Mouse (Mus musculus) heart, embryonic 15.5 days (tissue): ENCODE data around the gene Ube2v1. TPM values are rescaled to one million over a fixed set of nuclear protein-coding genes. Genes with fewer than 3 reads are reported as not detected.

Experiments
- ATAC-seq: fragments of 200-750 bp; cut with Nextera tagmentation; replicated peaks from 2 replicates; pipeline ENCODE4 v1.8.0; 2017; ENCODE audit warnings: low read depth, moderate TSS enrichment; ENCODE audit not compliant: insufficient number of reproducible peaks, insufficient read depth, low FRiP score
- H3K27ac ChIP-seq: fragments of 300-500 bp; sonication (generic); 2 replicates; pipeline ENCODE4 v1.5.1; 2015; ENCODE audit warnings: mild to moderate bottlenecking, inconsistent platforms
- H3K27me3 ChIP-seq: fragments of 300-500 bp; sonication (generic); 2 replicates; pipeline ENCODE4 v1.6.1; 2015; ENCODE audit warnings: inconsistent platforms
- H3K36me3 ChIP-seq: fragments of 300-500 bp; sonication (generic); 2 replicates; pipeline ENCODE4 v1.6.1; 2015; ENCODE audit warnings: mild to moderate bottlenecking, inconsistent platforms
- H3K4me1 ChIP-seq: fragments of 300-500 bp; sonication (generic); replicated peaks from 2 replicates; pipeline ENCODE4 v1.6.1; 2015; ENCODE audit warnings: inconsistent platforms
- H3K4me2 ChIP-seq: fragments of 300-500 bp; sonication (generic); 2 replicates; pipeline ENCODE4 v1.6.1; 2015; ENCODE audit warnings: inconsistent platforms, mild to moderate bottlenecking, moderate library complexity
- H3K4me3 ChIP-seq: fragments of 300-500 bp; sonication (generic); 2 replicates; pipeline ENCODE4 v1.5.1; 2015; ENCODE audit warnings: mild to moderate bottlenecking, inconsistent platforms
- H3K9ac ChIP-seq: fragments of 300-500 bp; sonication (generic); 2 replicates; pipeline ENCODE4 v1.6.1; 2015; ENCODE audit warnings: mild to moderate bottlenecking, inconsistent platforms
- H3K9me3 ChIP-seq: fragments of 300-500 bp; sonication (generic); replicated peaks from 2 replicates; pipeline ENCODE4 v1.6.1; 2016; ENCODE audit warnings: inconsistent platforms
- WGBS: fragments of 180-500 bp; shearing (Covaris S2); methylation state at CpG from one replicate; pipeline ENCODE4 v1.1.7; 2015; ENCODE audit warnings: mixed read lengths; 5-methylcytosine and 5-hydroxymethylcytosine counted together
- polyA plus RNA-seq: library from polyadenylated mRNA; unstranded; fragments of >200 nt; fragmentation: Nextera tagmentation; extraction: Ambion mirVana; gene quantifications from 2 replicates; pipeline ENCODE4 v1.2.1, GENCODE M21; 2015

Gene Ube2v1
- polyA plus RNA-seq, 1 experiment from 2014 or later: 179 TPM

- 56% methylated on average over 6 of the region's 6 CpGs for WGBS
- no peaks in the 10 kb centered on the region for H3K9me3 ChIP-seq
- no peak for ATAC-seq
- H3K4me3 ChIP-seq: no peak overlapping the region
- no peaks in the 10 kb centered on the region for H3K36me3 ChIP-seq
- 0 out of 2 replicates have a peak, but pooled peaks cover 4% of the 10 kb centered on the region for H3K27me3 ChIP-seq
- H3K4me1 ChIP-seq: peaks cover 36% of the 10 kb centered on the region
- H3K27ac ChIP-seq: no peak overlapping the region
- peak overlapping the region; percentile 92 for H3K4me2 ChIP-seq
- H3K9ac ChIP-seq: 0 out of 2 replicates have a peak overlapping the region, but pooled peaks have one; percentile 56
Measured at GRCm38 (mm10) chr2:167662713-167663112, 30.8 kb upstream of the Ube2v1 start.

- Histone ChIP-seq H3K4me1 (peaks cover 42% of the 10 kb centered on the region), H3K9ac (peak within 1 kb of the TSS; percentile 83), H3K4me2 (peak within 1 kb of the TSS; percentile 92), H3K27me3 (0 out of 2 replicates have a peak, but pooled peaks cover 4% of the 10 kb centered on the region), H3K36me3 (no peaks in the 10 kb centered on the region), H3K27ac (peak within 1 kb of the TSS; percentile 66), H3K9me3 (no peaks in the 10 kb centered on the region), H3K4me3 (peak within 1 kb of the TSS; percentile 76)
- under 1% methylated on average over 110 of the region's 110 CpGs for WGBS
- peak; percentile 94 for ATAC-seq
Measured at GRCm38 (mm10) chr2:167661270-167662203, 29.6 kb upstream of the Ube2v1 start, which contains the start of gene Gm20431. Gene Gm20431, minus strand, starts transcription at chr2:167661496.

- ATAC-seq: no peak
- Histone ChIP-seq H3K4me3 (peak overlapping the region; percentile 76), H3K4me2 (peak overlapping the region; percentile 92), H3K4me1 (peaks cover 42% of the 10 kb centered on the region), H3K27me3 (0 out of 2 replicates have a peak, but pooled peaks cover 4% of the 10 kb centered on the region), H3K9ac (peak overlapping the region; percentile 83), H3K9me3 (no peaks in the 10 kb centered on the region), H3K27ac (peak overlapping the region; percentile 66), H3K36me3 (no peaks in the 10 kb centered on the region)
- 2% methylated on average over 12 of the region's 12 CpGs for WGBS
Measured at GRCm38 (mm10) chr2:167660611-167660971, 28.7 kb upstream of the Ube2v1 start.

- peak overlapping the region; percentile 83 for H3K9ac ChIP-seq
- H3K4me1 ChIP-seq: peaks cover 42% of the 10 kb centered on the region
- no peaks in the 10 kb centered on the region for H3K36me3 ChIP-seq
- H3K9me3 ChIP-seq: no peaks in the 10 kb centered on the region
- H3K27me3 ChIP-seq: 0 out of 2 replicates have a peak, but pooled peaks cover 4% of the 10 kb centered on the region
- peak overlapping the region; percentile 76 for H3K4me3 ChIP-seq
- peak overlapping the region; percentile 92 for H3K4me2 ChIP-seq
- WGBS: 17% methylated on average over 13 of the region's 13 CpGs
- peak; percentile 10; the same call in 1 of the 2 replicates for ATAC-seq
- H3K27ac ChIP-seq: peak overlapping the region; percentile 66
Measured at GRCm38 (mm10) chr2:167659847-167660610, 28.1 kb upstream of the Ube2v1 start.

GRCm38 (mm10) chr2:167659177-167659846 is 27.4 kb upstream of the Ube2v1 start:
- Histone ChIP-seq H3K4me3 (peak overlapping the region; percentile 76), H3K9ac (no peak overlapping the region)
- WGBS: 65% methylated on average over 10 of the region's 10 CpGs

GRCm38 (mm10) chr2:167658712-167659111 is 26.8 kb upstream of the Ube2v1 start:
- H3K4me1 ChIP-seq: peaks cover 42% of the 10 kb centered on the region
- H3K27me3 ChIP-seq: 0 out of 2 replicates have a peak, but pooled peaks cover 4% of the 10 kb centered on the region
- no peak for ATAC-seq
- no peak overlapping the region for H3K27ac ChIP-seq
- 45% methylated on average over 11 of the region's 11 CpGs for WGBS
- H3K4me3 ChIP-seq: no peak overlapping the region
- H3K9ac ChIP-seq: no peak overlapping the region
- no peaks in the 10 kb centered on the region for H3K9me3 ChIP-seq
- H3K4me2 ChIP-seq: peak overlapping the region; percentile 92; the same call in 1 of the 2 replicates
- H3K36me3 ChIP-seq: peaks cover 5% of the 10 kb centered on the region; the same call in 1 of the 2 replicates

More at GRCm38 (mm10) chr2:167659177-167659846, 27.4 kb upstream of the Ube2v1 start:
- peaks cover 42% of the 10 kb centered on the region for H3K4me1 ChIP-seq
- no peaks in the 10 kb centered on the region for H3K9me3 ChIP-seq
- no peak for ATAC-seq
- H3K27me3 ChIP-seq: 0 out of 2 replicates have a peak, but pooled peaks cover 4% of the 10 kb centered on the region
- peak overlapping the region; percentile 92 for H3K4me2 ChIP-seq
- peak overlapping the region; percentile 66; the same call in 1 of the 2 replicates for H3K27ac ChIP-seq
- no peaks in the 10 kb centered on the region for H3K36me3 ChIP-seq

- H3K27me3 ChIP-seq: no peaks in the 10 kb centered on the region
- no peak for ATAC-seq
- H3K9ac ChIP-seq: no peak overlapping the region
- no peak overlapping the region for H3K27ac ChIP-seq
- H3K9me3 ChIP-seq: no peaks in the 10 kb centered on the region
- WGBS: 90% methylated on average over 4 of the region's 4 CpGs
- peaks cover 7% of the 10 kb centered on the region; the same call in 1 of the 2 replicates for H3K36me3 ChIP-seq
- no peak overlapping the region for H3K4me2 ChIP-seq
- H3K4me3 ChIP-seq: no peak overlapping the region
- peaks cover 42% of the 10 kb centered on the region for H3K4me1 ChIP-seq
Measured at GRCm38 (mm10) chr2:167657973-167658372, 26.1 kb upstream of the Ube2v1 start.

- Histone ChIP-seq H3K4me3 (no peak overlapping the region), H3K27ac (peak overlapping the region; percentile 41; the same call in 1 of the 2 replicates)
- ATAC-seq: no peak
Measured at GRCm38 (mm10) chr2:167656629-167657478, 25.0 kb upstream of the Ube2v1 start.

GRCm38 (mm10) chr2:167654911-167655600 is 23.2 kb upstream of the Ube2v1 start:
- Histone ChIP-seq H3K9me3 (no peaks in the 10 kb centered on the region), H3K4me2 (no peak overlapping the region), H3K9ac (no peak overlapping the region), H3K36me3 (peaks cover 11% of the 10 kb centered on the region; the same call in 1 of the 2 replicates), H3K4me3 (no peak overlapping the region), H3K27me3 (no peaks in the 10 kb centered on the region), H3K4me1 (peaks cover 27% of the 10 kb centered on the region), H3K27ac (no peak overlapping the region)
- 85% methylated on average over 10 of the region's 10 CpGs for WGBS
- ATAC-seq: no peak

More at GRCm38 (mm10) chr2:167656629-167657478, 25.0 kb upstream of the Ube2v1 start:
- no peak overlapping the region for H3K9ac ChIP-seq
- H3K36me3 ChIP-seq: peaks cover 7% of the 10 kb centered on the region; the same call in 1 of the 2 replicates
- 78% methylated on average over 16 of the region's 16 CpGs for WGBS
- no peaks in the 10 kb centered on the region for H3K27me3 ChIP-seq
- no peaks in the 10 kb centered on the region for H3K9me3 ChIP-seq
- H3K4me2 ChIP-seq: peak overlapping the region; percentile 19; the same call in 1 of the 2 replicates
- peaks cover 40% of the 10 kb centered on the region for H3K4me1 ChIP-seq
